Mouse (Mus musculus) frontal cortex, postnatal 14 days (tissue): ENCODE measurements around the gene Elk1.

Source experiments
- DNase-seq, 2 experiments: peaks; one replicate each; pipeline ENCODE4 v3.0.0; 2022; ENCODE audit warnings: low spot score in 2 of 2

Elk1 gene

GRCm38 (mm10) chrX:20950191-20950880 is at the start of gene Elk1:
Elk1 (minus strand) TSS chrX:20950608.
- peak; percentile 77 to 89 for DNase-seq

GRCm38 (mm10) chrX:20980901-20981300 is 30.5 kb upstream of the Elk1 start:
- no peak for DNase-seq

- peak; percentile 83 to 84 for DNase-seq
Measured at GRCm38 (mm10) chrX:20961477-20962378, 11.3 kb upstream of the Elk1 start, which contains the start of gene Uxt. Uxt (minus strand) TSS chrX:20962017.

GRCm38 (mm10) chrX:20946055-20946454 is 4.4 kb downstream of the Elk1 start:
- DNase-seq = peak in 1 of 2 experiments; percentile 49

- DNase-seq = no peak
Measured at GRCm38 (mm10) chrX:20931963-20932362, 18.4 kb downstream of the Elk1 start.

GRCm38 (mm10) chrX:20931364-20931763 is 19.0 kb downstream of the Elk1 start, which contains the start of gene Cfp:
Cfp (minus strand) TSS chrX:20931555.
- DNase-seq = no peak

GRCm38 (mm10) chrX:20929859-20930258 is 20.5 kb downstream of the Elk1 start:
- DNase-seq = no peak

- DNase-seq = no peak
Measured at GRCm38 (mm10) chrX:20924976-20925375, 25.4 kb downstream of the Elk1 start.

- no peak for DNase-seq
Measured at GRCm38 (mm10) chrX:20923506-20923905, 26.9 kb downstream of the Elk1 start.

GRCm38 (mm10) chrX:20921366-20921765 is 29.0 kb downstream of the Elk1 start:
- no peak for DNase-seq

GRCm38 (mm10) chrX:20920844-20921364 is 29.5 kb downstream of the Elk1 start, which contains the start of gene Syn1:
Syn1 (minus strand) TSS chrX:20921004.
- DNase-seq = peak; percentile 76 to 80

GRCm38 (mm10) chrX:20920249-20920843 is 30.1 kb downstream of the Elk1 start:
- DNase-seq = no peak

- no peak for DNase-seq
Measured at GRCm38 (mm10) chrX:20915075-20915474, 35.3 kb downstream of the Elk1 start.

GRCm38 (mm10) chrX:20913726-20914125 is 36.7 kb downstream of the Elk1 start:
- no peak for DNase-seq

- DNase-seq = no peak
Measured at GRCm38 (mm10) chrX:20910074-20910473, 40.3 kb downstream of the Elk1 start.
